Mouse (Mus musculus) megakaryocyte, embryonic 14.5 days (primary cell): ENCODE data around the gene Tnks1bp1.

Experiments
- FLI1 ChIP-seq: IDR thresholded peaks from 2 replicates; pipeline ENCODE4 v1.6.1; 2012; ENCODE audit warnings: low read length, inconsistent platforms, mixed read lengths
- GATA1 ChIP-seq: IDR thresholded peaks from 3 replicates; pipeline ENCODE4 v1.6.1; 2012; ENCODE audit warnings: mixed read lengths, low read length, inconsistent platforms, borderline replicate concordance

DNA sequence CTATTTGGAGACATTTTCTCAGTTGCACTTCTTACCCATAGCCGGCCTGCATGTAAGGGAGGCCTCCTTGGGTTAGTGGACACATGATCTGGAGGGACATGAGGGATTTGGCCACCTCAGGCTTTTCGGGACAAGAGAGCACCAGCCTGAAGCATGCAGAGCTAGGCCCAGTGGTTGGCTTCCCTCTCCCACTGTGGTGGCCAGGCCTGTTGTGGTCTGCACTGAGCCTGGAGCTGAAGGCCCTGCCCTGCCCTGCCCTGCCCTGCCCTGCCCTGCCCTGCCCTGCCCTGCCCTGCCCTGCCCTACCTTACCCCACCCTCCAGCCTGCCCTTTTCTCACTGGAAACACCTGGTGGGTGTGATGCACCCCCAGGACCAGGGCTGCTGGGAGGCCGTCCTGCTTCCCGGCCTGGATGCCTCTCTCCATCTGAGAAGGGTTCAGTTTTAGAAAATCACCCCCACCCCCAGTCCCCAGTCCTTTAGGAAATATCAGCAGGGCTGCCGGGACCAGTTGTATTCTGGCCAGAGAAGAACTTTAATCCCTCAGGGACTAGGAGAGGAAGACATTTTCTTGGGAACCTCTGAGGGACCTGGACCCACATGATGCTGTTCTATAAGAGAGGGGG, 5.5 kb downstream of the Tnks1bp1 start:
- TF ChIP-seq FLI1 (no peak), GATA1 (no peak)
